Mouse (Mus musculus) CH12.LX (cell line): ENCODE measurements around the gene Cfdp1. TPM values are rescaled to one million over a fixed set of nuclear protein-coding genes. Genes with fewer than 3 reads are reported as not detected.

Source experiments
- DNase-seq: peaks from one replicate; pipeline ENCODE4 v3.0.0-alpha.2; 2013; ENCODE audit errors: extremely low read depth
- H3K27ac ChIP-seq: 2 replicates; pipeline ENCODE4 v1.5.1; 2012; ENCODE audit warnings: low read depth, mild to moderate bottlenecking, control low read depth, moderate library complexity; ENCODE audit not compliant: insufficient read depth
- H3K27me3 ChIP-seq: replicated peaks from 2 replicates; pipeline ENCODE3; 2012; ENCODE audit warnings: inconsistent platforms
- H3K36me3 ChIP-seq, 2 experiments: replicated peaks in 1 of 2; 2 replicates each; pipeline versions ENCODE3 to v1.6.1; 2012; ENCODE audit warnings: inconsistent platforms in 1 of 2, low read length in 1 of 2, mild to moderate bottlenecking in 1 of 2, mixed read lengths in 1 of 2, moderate library complexity in 1 of 2; ENCODE audit not compliant: control insufficient read depth in 1 of 2, insufficient read depth in 1 of 2
- H3K4me1 ChIP-seq, 2 experiments: 2 replicates each; pipeline ENCODE4 v1.6.1; 2012; ENCODE audit warnings: inconsistent platforms in 1 of 2, moderate library complexity in 1 of 2; ENCODE audit not compliant: insufficient read depth in 2 of 2, control insufficient read depth in 1 of 2
- H3K4me2 ChIP-seq: 2 replicates; pipeline ENCODE4 v1.6.1; 2012; ENCODE audit warnings: low read depth, mild to moderate bottlenecking, control low read depth; ENCODE audit not compliant: poor library complexity, insufficient read depth, severe bottlenecking
- H3K4me3 ChIP-seq, 3 experiments: fragments of 150-350 bp in 1 of 3; sonication (generic) in 1 of 3; replicated peaks in 1 of 3; 2 replicates each; pipeline versions ENCODE3 to v1.5.1; 2011 to 2012; ENCODE audit warnings: low read depth in 2 of 3, low read length in 2 of 3, mild to moderate bottlenecking in 2 of 3, moderate library complexity in 2 of 3, control low read depth in 1 of 3, improper control_type of control experiment in 1 of 3, inconsistent platforms in 1 of 3, mixed read lengths in 1 of 3; ENCODE audit not compliant: poor library complexity in 1 of 3
- H3K79me2 ChIP-seq: replicated peaks from 2 replicates; pipeline ENCODE4 v1.6.1; 2012; ENCODE audit warnings: mild to moderate bottlenecking, moderate library complexity; ENCODE audit not compliant: control insufficient read depth, poor library complexity, insufficient read depth, severe bottlenecking; ENCODE audit errors: extremely low read depth
- H3K9ac ChIP-seq: 2 replicates; pipeline ENCODE4 v1.6.1; 2012; ENCODE audit warnings: low read depth, mild to moderate bottlenecking, control low read depth, moderate library complexity; ENCODE audit not compliant: insufficient read depth
- H3K9me3 ChIP-seq: replicated peaks from 2 replicates; pipeline ENCODE3; 2012; ENCODE audit warnings: low read length, inconsistent platforms, mixed read lengths
- BHLHE40 ChIP-seq: IDR thresholded peaks from 2 replicates; pipeline ENCODE4 v1.6.1; 2011; ENCODE audit warnings: mild to moderate bottlenecking, low read depth, low read length, improper control_type of control experiment
- CTCF ChIP-seq, 2 experiments: IDR thresholded peaks in 1 of 2; conservative IDR thresholded peaks in 1 of 2; 2 replicates each; pipeline ENCODE4 v1.5.1; 2011 to 2012; ENCODE audit warnings: low read depth in 2 of 2, low read length in 2 of 2, improper control_type of control experiment in 1 of 2, inconsistent platforms in 1 of 2, mild to moderate bottlenecking in 1 of 2, moderate library complexity in 1 of 2
- ELF1 ChIP-seq: IDR thresholded peaks from 2 replicates; pipeline ENCODE4 v1.6.1; 2014; ENCODE audit warnings: low read depth, mild to moderate bottlenecking, inconsistent platforms, low read length, improper control_type of control experiment
- ETS1 ChIP-seq: conservative IDR thresholded peaks from 2 replicates; pipeline ENCODE4 v1.6.1; 2012; ENCODE audit warnings: low read depth, mild to moderate bottlenecking, inconsistent platforms, low read length, improper control_type of control experiment, moderate library complexity
- HCFC1 ChIP-seq: IDR thresholded peaks from 2 replicates; pipeline ENCODE4 v1.6.1; 2012; ENCODE audit warnings: low read depth, mild to moderate bottlenecking, inconsistent platforms, low read length, improper control_type of control experiment
- KAT2A ChIP-seq: IDR thresholded peaks from 2 replicates; pipeline ENCODE4 v1.6.1; 2012; ENCODE audit warnings: low read length, improper control_type of control experiment, inconsistent platforms; ENCODE audit not compliant: insufficient replicate concordance
- MAFK ChIP-seq: IDR thresholded peaks from 2 replicates; pipeline ENCODE4 v1.6.1; 2011; ENCODE audit warnings: low read length, improper control_type of control experiment; ENCODE audit not compliant: insufficient replicate concordance
- MAX ChIP-seq: IDR thresholded peaks from 2 replicates; pipeline ENCODE4 v1.6.1; 2011; ENCODE audit warnings: low read length, improper control_type of control experiment
- MYC ChIP-seq: IDR thresholded peaks from 2 replicates; pipeline ENCODE4 v1.6.1; 2011; ENCODE audit warnings: low read depth, mild to moderate bottlenecking, improper control_type of control experiment, low read length
- NELFE ChIP-seq: IDR thresholded peaks from 2 replicates; pipeline ENCODE4 v1.6.1; 2011; ENCODE audit warnings: low read depth, low read length, improper control_type of control experiment
- PAX5 ChIP-seq: IDR thresholded peaks from 2 replicates; pipeline ENCODE4 v1.6.1; 2012; ENCODE audit warnings: low read length, inconsistent platforms, mixed read lengths
- POLR2A ChIP-seq: IDR thresholded peaks from 2 replicates; pipeline ENCODE4 v1.6.1; 2011; ENCODE audit warnings: low read depth, mild to moderate bottlenecking, improper control_type of control experiment, low read length
- SMC3 ChIP-seq: IDR thresholded peaks from 2 replicates; pipeline ENCODE4 v1.6.1; 2011; ENCODE audit warnings: low read depth, low read length, improper control_type of control experiment
- UBTF ChIP-seq: IDR thresholded peaks from 2 replicates; pipeline ENCODE4 v1.6.1; 2012; ENCODE audit warnings: low read depth, mild to moderate bottlenecking, inconsistent platforms, low read length, improper control_type of control experiment, moderate library complexity
- USF1 ChIP-seq: IDR thresholded peaks from 2 replicates; pipeline ENCODE4 v1.6.1; 2014; ENCODE audit warnings: low read depth, mild to moderate bottlenecking, inconsistent platforms, low read length, improper control_type of control experiment
- USF2 ChIP-seq: conservative IDR thresholded peaks from 2 replicates; pipeline ENCODE4 v1.6.1; 2011; ENCODE audit warnings: low read depth, low read length, improper control_type of control experiment
- ZMIZ1 ChIP-seq: IDR thresholded peaks from 2 replicates; pipeline ENCODE4 v1.6.1; 2012; ENCODE audit warnings: low read depth, mild to moderate bottlenecking, inconsistent platforms, low read length, improper control_type of control experiment
- dilution Hi-C: fragments of 300-500 bp; cut with MboI; formaldehyde crosslinking; loops from 2 replicates; pipeline ENCODE4 v1.14.3; 2020; ENCODE audit warnings: low sequenced_read_pairs; ENCODE audit not compliant: extremely low pct_unique_long_range_greater_than_20kb, extremely low pct_ligation_motif_present
- in situ Hi-C: fragments of 300-500 bp; cut with MboI; formaldehyde crosslinking; loops from 3 replicates; pipeline ENCODE4 v1.14.3; 2019; ENCODE audit warnings: low sequenced_read_pairs, low pct_ligation_motif_present, low pct_unique_long_range_greater_than_20kb, mixed read lengths
- polyA plus RNA-seq: library from polyadenylated mRNA; unstranded; fragments of >175 nt; gene quantifications from 2 replicates; pipeline ENCODE4 v1.2.1, GENCODE M21; 2012; ENCODE audit warnings: low read depth; ENCODE audit not compliant: insufficient read length
- total RNA-seq, 2 experiments: library from RNA; depleted of rRNA; stranded (reverse); fragments of 300-350 nt in 1 of 2; fragments of >200 nt in 1 of 2; gene quantifications; 2 replicates each; pipeline ENCODE4 v1.2.3; 2012 to 2014

Gene Cfdp1
- total and polyA plus RNA-seq, 3 experiments: 113 to 210 (median 169) TPM

DNA sequence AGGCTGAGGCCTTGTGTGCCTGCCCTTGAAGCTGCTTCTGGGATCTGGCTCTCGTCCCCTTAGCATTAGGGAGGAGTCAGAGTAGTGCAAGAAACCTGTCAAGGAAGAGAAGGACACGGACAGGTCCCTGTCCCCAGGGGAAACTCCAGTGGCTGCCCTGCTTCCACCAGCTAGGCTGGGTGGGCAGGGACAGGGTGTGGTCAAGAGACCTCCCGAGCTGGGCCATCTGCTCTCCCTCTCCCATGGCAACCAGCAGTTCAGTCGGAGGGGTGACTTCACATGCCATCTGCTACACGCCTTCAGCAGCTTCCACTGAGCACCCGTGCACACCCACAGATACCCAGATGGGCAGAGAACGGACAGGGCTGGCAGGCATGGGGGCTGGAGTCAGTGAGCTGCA is 117.8 kb downstream of the Cfdp1 start:
- dilution Hi-C loops: no loop called here
- TF ChIP-seq MYC: no peak
- DNase-seq: no peak
- in situ Hi-C loops: loop anchor here (10.0 kb wide), 1 partner anchor 98 kb away; no protein-coding TSS in a partner anchor
- Histone ChIP-seq H3K4me3 (no peak overlapping the region), H3K9me3 (peaks cover 3% of the 10 kb centered on the region), H3K4me1 (peaks cover 2 to 6% of the 10 kb centered on the region in 2 experiments; a peak in 3 of 4 replicates), H3K27ac (no peak overlapping the region), H3K27me3 (peaks cover 94% of the 10 kb centered on the region), H3K79me2 (no peaks in the 10 kb centered on the region), H3K36me3 (no peaks in the 10 kb centered on the region), H3K9ac (no peak overlapping the region), H3K4me2 (no peak overlapping the region)

DNA sequence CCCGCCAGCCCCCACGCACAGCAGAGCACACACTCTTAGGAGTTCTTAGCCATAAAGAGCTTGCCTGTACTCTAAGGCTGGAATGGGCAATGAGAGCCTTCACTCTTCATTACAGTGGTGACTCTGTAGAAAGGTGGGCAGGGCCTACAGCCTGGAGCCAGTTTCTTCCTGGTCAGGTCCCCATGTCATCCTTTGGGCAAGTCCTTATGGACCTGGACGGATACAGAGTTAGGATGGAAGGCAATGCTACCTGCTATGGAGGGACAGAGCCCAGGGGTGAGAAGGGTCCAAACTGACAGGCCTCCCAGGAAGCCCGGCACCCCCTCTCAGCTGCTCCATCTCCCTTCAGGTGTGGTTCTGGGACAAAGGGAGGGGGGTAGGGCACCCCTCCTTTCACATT is 118.3 kb downstream of the Cfdp1 start:
- no peaks in the 10 kb centered on the region for H3K36me3 ChIP-seq
- DNase-seq: no peak
- dilution Hi-C loops: no loop called here
- H3K9me3 ChIP-seq: peaks cover 3% of the 10 kb centered on the region
- H3K4me1 ChIP-seq: peaks cover 7 to 10% of the 10 kb centered on the region in 2 experiments; a peak in 3 of 4 replicates
- no peak overlapping the region for H3K27ac ChIP-seq
- in situ Hi-C loops: loop anchor here (10.0 kb wide), 1 partner anchor 99 kb away; no protein-coding TSS in a partner anchor
- TF ChIP-seq HCFC1 (no peak), USF1 (no peak), NELFE (no peak), BHLHE40 (no peak), KAT2A (no peak), MAFK (no peak), MAX (no peak), ZMIZ1 (no peak), POLR2A (no peak), PAX5 (no peak), USF2 (no peak), CTCF (conservative IDR thresholded peaks at IDR 0.05 in 1 of 2, IDR thresholded peaks at IDR 0.05 in 1 of 2; ENCODE audit: low read depth in 2 of 2, low read length in 2 of 2) (no peak), ELF1 (no peak), MYC (no peak), ETS1 (no peak), SMC3 (no peak), UBTF (no peak)
- peaks cover 94% of the 10 kb centered on the region for H3K27me3 ChIP-seq
- no peak overlapping the region for H3K9ac ChIP-seq
- H3K4me2 ChIP-seq: no peak overlapping the region
- H3K4me3 ChIP-seq: no peak overlapping the region
- H3K79me2 ChIP-seq: no peaks in the 10 kb centered on the region
